Mouse (Mus musculus): ENCODE data around the gene Ehbp1l1.

DNA sequence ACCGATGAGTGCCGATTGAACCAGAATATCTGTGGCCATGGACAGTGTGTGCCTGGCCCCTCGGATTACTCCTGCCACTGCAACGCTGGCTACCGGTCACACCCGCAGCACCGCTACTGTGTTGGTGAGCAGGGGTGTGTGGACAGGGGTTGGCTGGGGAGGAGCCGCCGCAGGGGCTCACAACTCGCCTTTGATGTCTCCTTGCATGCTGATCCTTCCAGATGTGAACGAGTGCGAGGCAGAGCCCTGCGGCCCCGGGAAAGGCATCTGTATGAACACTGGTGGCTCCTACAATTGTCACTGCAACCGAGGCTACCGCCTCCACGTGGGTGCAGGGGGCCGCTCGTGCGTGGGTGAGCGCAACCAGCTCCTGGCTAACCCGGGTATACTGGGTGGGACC, 24.8 kb upstream of the Ehbp1l1 start:
- TF ChIP-seq GATA1 (IDR thresholded peaks at IDR 0.05; ENCODE audit: borderline replicate concordance, low read length) (no peak), FLI1 (IDR thresholded peaks at IDR 0.05; ENCODE audit: low read length) (no peak)
